Comparison of ENCODE assay signal across 9 mouse cellular contexts in genomic region chr8:84284608-84285063, GRCm38 (mm10). TPM values are rescaled to one million over a fixed set of nuclear protein-coding genes. Genes with fewer than 3 reads are reported as not detected.
DNase-seq lines count a peak whose midpoint lies in the region; ATAC-seq and TF ChIP-seq lines count a peak whose summit lies in the region.
"Had no signal": no experiment of that assay in that cellular context is flagged by ENCODE, and none has a peak within 500 bp of the region (broad histone marks: within the 10 kb centered on the region; RNA-seq: fewer than 3 reads in every experiment).

No protein-coding gene starts in this region.

- no peaks in the 10 kb centered on the region for H3K36me3 ChIP-seq in heart, embryonic 14.5 days (ENCODE audit: control insufficient read depth, insufficient read depth, low read length)
- no peaks in the 10 kb centered on the region for H3K36me3 ChIP-seq in limb, embryonic 15.5 days

- H3K27me3 ChIP-seq in heart, embryonic 14.5 days (ENCODE audit: control insufficient read depth, insufficient read depth, low read length) = no peaks in the 10 kb centered on the region
- H3K27me3 ChIP-seq in limb, embryonic 15.5 days = no peaks in the 10 kb centered on the region

- H3K4me1 ChIP-seq in heart, embryonic 14.5 days (ENCODE audit: control insufficient read depth in 2 of 2, insufficient read depth in 2 of 2, low read length in 2 of 2) = peaks cover 3% of the 10 kb centered on the region in 2 experiments; a peak in 1 of 4 replicates
- peaks cover 16% of the 10 kb centered on the region for H3K4me1 ChIP-seq in limb, embryonic 15.5 days

- DNase-seq in layer of hippocampus, adult 2 months (ENCODE audit: low spot score in 2 of 2) = peak in 1 of 2 experiments; percentile 32
- no peak for DNase-seq in layer of hippocampus, postnatal 25 days (ENCODE audit: extremely low spot score in 1 of 2, low spot score in 1 of 2)
- peak; percentile 64 for DNase-seq in embryo, embryonic 10 days (ENCODE audit: low spot score)
- peak; percentile 38 for DNase-seq in yolk sac, embryonic 10.5 days (ENCODE audit: low spot score)
- no peak for DNase-seq in frontal cortex, postnatal 10 days (ENCODE audit: low spot score in 2 of 2)
- no peak for DNase-seq in cerebellum, adult 9-10 months

- 15% methylated on average over 9 of the region's 9 CpGs for WGBS in heart, embryonic 14.5 days
- WGBS in limb, embryonic 15.5 days = 10% methylated on average over 9 of the region's 9 CpGs

- ATAC-seq in heart, embryonic 14.5 days (ENCODE audit: insufficient number of reproducible peaks, insufficient read depth, low FRiP score, low read depth) = no peak
- peak; percentile 55 for ATAC-seq in limb, embryonic 15.5 days (ENCODE audit: insufficient number of reproducible peaks, low FRiP score, low TSS enrichment, low read depth)
- ATAC-seq: Patski had no signal

- H3K4me3 ChIP-seq in layer of hippocampus, adult 2 months = no peak overlapping the region; the same call in 1 of the 2 replicates
- H3K4me3 ChIP-seq in heart, embryonic 14.5 days (ENCODE audit: control insufficient read depth in 1 of 2, insufficient read depth in 1 of 2, low read depth in 1 of 2, low read length in 2 of 2) = peak overlapping the region; percentile 4 to 23; a peak in 3 of 4 replicates
- H3K4me3 ChIP-seq in limb, embryonic 15.5 days = peak overlapping the region; percentile 27

- H3K27ac ChIP-seq in layer of hippocampus, adult 2 months = peak overlapping the region; percentile 80
- H3K27ac ChIP-seq in heart, embryonic 14.5 days (replicated peaks in 1 of 2; ENCODE audit: control insufficient read depth in 1 of 2, insufficient read depth in 1 of 2, low read depth in 2 of 2, low read length in 2 of 2) = peak overlapping the region in 1 of 2 experiments; percentile 14; a peak in 1 of 4 replicates
- peak overlapping the region; percentile 67 for H3K27ac ChIP-seq in limb, embryonic 15.5 days

- no peak overlapping the region; the same call in 1 of the 2 replicates for H3K9ac ChIP-seq in heart, embryonic 14.5 days (ENCODE audit: low read length)
- H3K9ac ChIP-seq in limb, embryonic 15.5 days = no peak overlapping the region

- H3K4me2 ChIP-seq in heart, embryonic 14.5 days (ENCODE audit: low read length) = no peak overlapping the region; the same call in 1 of the 2 replicates
- H3K4me2 ChIP-seq in limb, embryonic 15.5 days = peak overlapping the region; percentile 34

- no peak for TF ChIP-seq CTCF in layer of hippocampus, adult 2 months (conservative IDR thresholded peaks at IDR 0.05)

- H3K9me3 ChIP-seq in heart, embryonic 14.5 days (ENCODE audit: control insufficient read depth, low read length) = no peaks in the 10 kb centered on the region
- H3K9me3 ChIP-seq in limb, embryonic 15.5 days = no peaks in the 10 kb centered on the region

RNA-seq across cellular contexts. Expression of gene Ccdc130, which starts 14.5 kb away (rescaled TPM):
- total RNA-seq in layer of hippocampus, adult 2 months (2021) = 10 to 100 TPM; 31.9 to 35.9 TPM
- 10 to 100 TPM; 24.2 to 25.5 TPM for total RNA-seq in layer of hippocampus, postnatal 25 days (2021)
- polyA plus RNA-seq in heart, embryonic 14.5 days (2014; fragmentation: Nextera tagmentation; extraction: Ambion mirVana) = 17.5 and 20.8 TPM in 2 replicates
- 18.8 and 20.6 TPM in 2 replicates for polyA plus RNA-seq in limb, embryonic 15.5 days (2015; fragmentation: Nextera tagmentation; extraction: Ambion mirVana)

RNA-seq across cellular contexts. Expression of gene Mri1, which starts 27.5 kb away (rescaled TPM):
- total RNA-seq in layer of hippocampus, adult 2 months (2021) = 10 to 100 TPM; 19.0 to 21.9 TPM
- total RNA-seq in layer of hippocampus, postnatal 25 days (2021) = 10 to 100 TPM; 18.4 to 20.6 TPM
- 45.4 and 48.3 TPM in 2 replicates for polyA plus RNA-seq in heart, embryonic 14.5 days (2014; fragmentation: Nextera tagmentation; extraction: Ambion mirVana)
- 62.0 and 65.5 TPM in 2 replicates for polyA plus RNA-seq in limb, embryonic 15.5 days (2015; fragmentation: Nextera tagmentation; extraction: Ambion mirVana)

RNA-seq across cellular contexts. Expression of gene D8Ertd738e, which starts 35.1 kb away (rescaled TPM):
- 100 to 1,000 TPM; 143 to 146 TPM for total RNA-seq in layer of hippocampus, adult 2 months (2021)
- total RNA-seq in layer of hippocampus, postnatal 25 days (2021) = 100 to 1,000 TPM; 140 to 152 TPM
- 359 and 400 TPM in 2 replicates for polyA plus RNA-seq in heart, embryonic 14.5 days (2014; fragmentation: Nextera tagmentation; extraction: Ambion mirVana)
- polyA plus RNA-seq in limb, embryonic 15.5 days (2015; fragmentation: Nextera tagmentation; extraction: Ambion mirVana) = 309 and 325 TPM in 2 replicates

RNA-seq across cellular contexts. Expression of gene Zswim4, which starts 47.8 kb away (rescaled TPM):
- total RNA-seq in layer of hippocampus, adult 2 months (2021) = 10 to 100 TPM; 18.0 to 19.3 TPM
- total RNA-seq in layer of hippocampus, postnatal 25 days (2021) = 10 to 100 TPM; 16.5 to 20.4 TPM
- polyA plus RNA-seq in heart, embryonic 14.5 days (2014; fragmentation: Nextera tagmentation; extraction: Ambion mirVana) = 6.7 and 7.3 TPM in 2 replicates
- polyA plus RNA-seq in limb, embryonic 15.5 days (2015; fragmentation: Nextera tagmentation; extraction: Ambion mirVana) = 13.5 and 15.1 TPM in 2 replicates

Comparison
In these comparisons a context has a peak if more than half of its experiments do, and no peak if none do; other contexts are left out.
1. DNase-seq: peak in embryo, embryonic 10 days (single experiment) and yolk sac, embryonic 10.5 days (single experiment); none in layer of hippocampus, postnatal 25 days (0 of 2), frontal cortex, postnatal 10 days (0 of 2) and cerebellum, adult 9-10 months (single experiment).